Mouse (Mus musculus) MEL (cell line): ENCODE data around the gene Myl6. TPM values are rescaled to one million over a fixed set of nuclear protein-coding genes. Genes with fewer than 3 reads are reported as not detected.
A peak's percentile ranks its signal among the peaks of the same experiment; 100 is the strongest.
"Not testable (repeated sequence)": the region's sequence is repeated elsewhere in the genome, so short reads cannot be mapped to it uniquely, and the experiment has no call there.

Source experiments
- DNase-seq: peaks from one replicate; pipeline ENCODE4 v3.0.0; 2011; ENCODE audit warnings: low read depth, low spot score
- H3K27ac ChIP-seq: 2 replicates; pipeline ENCODE4 v1.5.1; 2012; ENCODE audit warnings: low read depth, mild to moderate bottlenecking, control low read depth, low read length, moderate library complexity; ENCODE audit not compliant: control insufficient read depth
- H3K27me3 ChIP-seq, 2 experiments: fragments of 150-350 bp in 1 of 2; sonication (generic) in 1 of 2; 2 replicates each; pipeline ENCODE4 v1.6.1; 2012; ENCODE audit warnings: low read length in 2 of 2, mild to moderate bottlenecking in 2 of 2, improper control_type of control experiment in 1 of 2, moderate library complexity in 1 of 2; ENCODE audit not compliant: insufficient read depth in 2 of 2, control insufficient read depth in 1 of 2
- H3K36me3 ChIP-seq, 2 experiments: 2 replicates each; pipeline ENCODE4 v1.6.1; 2012 to 2014; ENCODE audit warnings: low read length in 2 of 2, improper control_type of control experiment in 1 of 2, inconsistent platforms in 1 of 2, mild to moderate bottlenecking in 1 of 2; ENCODE audit not compliant: insufficient read depth in 2 of 2, control insufficient read depth in 1 of 2
- H3K4me1 ChIP-seq, 2 experiments: fragments of 150-350 bp in 1 of 2; sonication (generic) in 1 of 2; 2 replicates each; pipeline ENCODE4 v1.6.1; 2012; ENCODE audit warnings: low read length in 2 of 2, improper control_type of control experiment in 1 of 2, mild to moderate bottlenecking in 1 of 2; ENCODE audit not compliant: insufficient read depth in 2 of 2, control insufficient read depth in 1 of 2
- H3K4me3 ChIP-seq, 2 experiments: fragments of 150-350 bp in 1 of 2; sonication (generic) in 1 of 2; 2 replicates each; pipeline ENCODE4 v1.5.1; 2012; ENCODE audit warnings: low read depth in 2 of 2, low read length in 2 of 2, mild to moderate bottlenecking in 2 of 2, moderate library complexity in 2 of 2, control low read depth in 1 of 2, improper control_type of control experiment in 1 of 2; ENCODE audit not compliant: control insufficient read depth in 1 of 2, insufficient read depth in 1 of 2
- H3K79me2 ChIP-seq: 2 replicates; pipeline ENCODE4 v1.6.1; 2012; ENCODE audit warnings: mild to moderate bottlenecking, low read length, moderate library complexity; ENCODE audit not compliant: control insufficient read depth, poor library complexity, insufficient read depth
- H3K9ac ChIP-seq: 2 replicates; pipeline ENCODE4 v1.6.1; 2012; ENCODE audit warnings: low read depth, mild to moderate bottlenecking, control low read depth, low read length, moderate library complexity; ENCODE audit not compliant: control insufficient read depth, poor library complexity, severe bottlenecking
- H3K9me3 ChIP-seq: fragments of 150-350 bp; sonication (generic); replicated peaks from 2 replicates; pipeline ENCODE4 v1.6.1; 2012; ENCODE audit warnings: mild to moderate bottlenecking, low read length, improper control_type of control experiment, moderate library complexity; ENCODE audit not compliant: insufficient read depth
- BHLHE40 ChIP-seq: IDR thresholded peaks from 2 replicates; pipeline ENCODE4 v1.6.1; 2012; ENCODE audit warnings: low read depth, mild to moderate bottlenecking, inconsistent platforms, low read length, improper control_type of control experiment, borderline replicate concordance
- CHD1 ChIP-seq: IDR thresholded peaks from 2 replicates; pipeline ENCODE4 v1.6.1; 2012; ENCODE audit warnings: low read depth, mild to moderate bottlenecking, inconsistent platforms, low read length, improper control_type of control experiment
- CHD2 ChIP-seq: IDR thresholded peaks from 2 replicates; pipeline ENCODE4 v1.6.1; 2011; ENCODE audit warnings: low read length, improper control_type of control experiment
- E2F4 ChIP-seq: IDR thresholded peaks from 2 replicates; pipeline ENCODE4 v1.6.1; 2011; ENCODE audit warnings: low read depth, low read length, improper control_type of control experiment, borderline replicate concordance
- ELF1 ChIP-seq: IDR thresholded peaks from 2 replicates; pipeline ENCODE4 v1.6.1; 2014; ENCODE audit warnings: low read depth, mild to moderate bottlenecking, inconsistent platforms, low read length, improper control_type of control experiment, moderate library complexity
- ETS1 ChIP-seq: IDR thresholded peaks from 2 replicates; pipeline ENCODE4 v1.6.1; 2012; ENCODE audit warnings: low read depth, mild to moderate bottlenecking, inconsistent platforms, low read length, improper control_type of control experiment, moderate library complexity
- JUND ChIP-seq: IDR thresholded peaks from 2 replicates; pipeline ENCODE4 v1.6.1; 2011; ENCODE audit warnings: low read depth, mild to moderate bottlenecking, improper control_type of control experiment, low read length
- MAFK ChIP-seq: IDR thresholded peaks from 2 replicates; pipeline ENCODE4 v1.6.1; 2011; ENCODE audit warnings: low read depth, mild to moderate bottlenecking, low read length, improper control_type of control experiment, borderline replicate concordance
- MAZ ChIP-seq: IDR thresholded peaks from 2 replicates; pipeline ENCODE4 v1.6.1; 2012; ENCODE audit warnings: low read depth, mild to moderate bottlenecking, inconsistent platforms, low read length, improper control_type of control experiment
- MYB ChIP-seq: IDR thresholded peaks from 2 replicates; pipeline ENCODE4 v1.6.1; 2011; ENCODE audit warnings: mild to moderate bottlenecking, low read depth, low read length, improper control_type of control experiment
- POLR2A ChIP-seq, 2 experiments: IDR thresholded peaks; 2 replicates each; pipeline ENCODE4 v1.6.1; 2011 to 2012; ENCODE audit warnings: low read length in 2 of 2, mild to moderate bottlenecking in 2 of 2, control low read depth in 1 of 2, improper control_type of control experiment in 1 of 2, low read depth in 1 of 2, moderate library complexity in 1 of 2; ENCODE audit not compliant: control insufficient read depth in 1 of 2, insufficient read depth in 1 of 2, poor library complexity in 1 of 2
- POLR2AphosphoS2 ChIP-seq: IDR thresholded peaks from 2 replicates; pipeline ENCODE4 v1.6.1; 2011; ENCODE audit warnings: low read length, improper control_type of control experiment
- RAD21 ChIP-seq: IDR thresholded peaks from 2 replicates; pipeline ENCODE4 v1.6.1; 2011; ENCODE audit warnings: mild to moderate bottlenecking, low read depth, low read length, improper control_type of control experiment
- RCOR1 ChIP-seq: IDR thresholded peaks from 2 replicates; pipeline ENCODE4 v1.6.1; 2012; ENCODE audit warnings: low read depth, mild to moderate bottlenecking, inconsistent platforms, low read length, improper control_type of control experiment
- SMC3 ChIP-seq: IDR thresholded peaks from 2 replicates; pipeline ENCODE4 v1.6.1; 2011; ENCODE audit warnings: low read depth, low read length, improper control_type of control experiment
- TAL1 ChIP-seq: IDR thresholded peaks from 2 replicates; pipeline ENCODE4 v1.6.1; 2012; ENCODE audit warnings: mild to moderate bottlenecking, inconsistent platforms, low read length, moderate library complexity, mixed read lengths
- TBP ChIP-seq: IDR thresholded peaks from 2 replicates; pipeline ENCODE4 v1.8.0; 2011; ENCODE audit warnings: low read depth, low read length, improper control_type of control experiment
- TCF12 ChIP-seq: IDR thresholded peaks from 2 replicates; pipeline ENCODE4 v1.6.1; 2014; ENCODE audit warnings: low read depth, mild to moderate bottlenecking, inconsistent platforms, low read length, improper control_type of control experiment, moderate library complexity
- ZC3H11A ChIP-seq: IDR thresholded peaks from 2 replicates; pipeline ENCODE4 v1.6.1; 2012; ENCODE audit warnings: low read depth, mild to moderate bottlenecking, inconsistent platforms, low read length, improper control_type of control experiment
- ZKSCAN1 ChIP-seq: IDR thresholded peaks from 2 replicates; pipeline ENCODE4 v1.6.1; 2012; ENCODE audit warnings: low read depth, mild to moderate bottlenecking, inconsistent platforms, low read length, improper control_type of control experiment, moderate library complexity
- ZNF384 ChIP-seq: IDR thresholded peaks from 2 replicates; pipeline ENCODE4 v1.6.1; 2012; ENCODE audit warnings: low read depth, mild to moderate bottlenecking, inconsistent platforms, low read length, improper control_type of control experiment
- polyA plus RNA-seq, 2 experiments: library from polyadenylated mRNA; stranded (reverse) in 1 of 2; unstranded in 1 of 2; fragments of >175 nt in 1 of 2; fragments of >200 nt in 1 of 2; gene quantifications; 2 replicates each; pipeline versions ENCODE4 v1.2.1 to v1.2.4; 2012; ENCODE audit warnings: low replicate concordance in 2 of 2, low read depth in 1 of 2; ENCODE audit not compliant: insufficient read length in 2 of 2, insufficient read depth in 1 of 2, missing spikeins in 1 of 2
- total RNA-seq: library from RNA; depleted of rRNA; stranded (reverse); fragments of 300-350 nt; gene quantifications from 2 replicates; pipeline ENCODE4 v1.2.3, GENCODE M21; 2012

Gene Myl6
- total and polyA plus RNA-seq, 3 experiments = 399 to 589 TPM; not detected in 1

DNA sequence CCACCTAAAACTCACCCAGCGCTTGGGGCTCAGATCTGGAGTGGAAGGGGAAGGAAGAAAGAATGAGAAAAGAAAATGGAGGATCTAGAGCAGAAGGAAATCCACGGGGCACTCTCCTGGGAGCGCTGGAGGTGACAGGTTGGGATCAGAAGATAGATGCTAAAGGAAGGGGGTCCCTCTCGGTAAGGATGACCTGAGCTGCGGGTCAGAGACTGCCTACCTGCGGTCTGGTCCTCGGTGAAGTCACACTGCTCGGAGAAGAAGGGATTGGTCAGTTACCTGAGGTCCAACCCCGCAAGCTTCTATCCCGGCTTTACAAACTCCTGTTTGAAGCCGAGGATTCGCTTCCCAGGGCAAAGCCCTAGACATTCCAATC is 638 bp downstream of the Myl6 start:
- Histone ChIP-seq H3K79me2 (peaks cover 36% of the 10 kb centered on the region), H3K27me3 (no peaks in the 10 kb centered on the region), H3K27ac (peak overlapping the region; percentile 87), H3K9ac (peak overlapping the region; percentile 94), H3K9me3 (no peaks in the 10 kb centered on the region), H3K4me1 (peaks cover 15 to 34% of the 10 kb centered on the region in 2 experiments), H3K4me3 (peak overlapping the region; percentile 95 to 99), H3K36me3 (peaks cover 10 to 24% of the 10 kb centered on the region in 2 experiments)
- DNase-seq = no peak
- TF ChIP-seq RAD21 = no peak
- TF ChIP-seq RCOR1 = no peak
- no peak for TF ChIP-seq ZKSCAN1
- no peak for TF ChIP-seq JUND
- no peak for TF ChIP-seq ZC3H11A
- TF ChIP-seq TAL1 = no peak
- TF ChIP-seq CHD2 = no peak
- TF ChIP-seq MAFK = no peak
- no peak for TF ChIP-seq BHLHE40
- no peak for TF ChIP-seq POLR2AphosphoS2
- no peak for TF ChIP-seq POLR2A (IDR thresholded peaks at IDR 0.05; ENCODE audit: control insufficient read depth in 1 of 2, insufficient read depth in 1 of 2, low read depth in 1 of 2, low read length in 2 of 2, poor library complexity in 1 of 2)
- no peak for TF ChIP-seq MAZ
- TF ChIP-seq TBP = no peak
- TF ChIP-seq TCF12 = no peak
- TF ChIP-seq E2F4 = no peak
- TF ChIP-seq ELF1 = no peak

DNA sequence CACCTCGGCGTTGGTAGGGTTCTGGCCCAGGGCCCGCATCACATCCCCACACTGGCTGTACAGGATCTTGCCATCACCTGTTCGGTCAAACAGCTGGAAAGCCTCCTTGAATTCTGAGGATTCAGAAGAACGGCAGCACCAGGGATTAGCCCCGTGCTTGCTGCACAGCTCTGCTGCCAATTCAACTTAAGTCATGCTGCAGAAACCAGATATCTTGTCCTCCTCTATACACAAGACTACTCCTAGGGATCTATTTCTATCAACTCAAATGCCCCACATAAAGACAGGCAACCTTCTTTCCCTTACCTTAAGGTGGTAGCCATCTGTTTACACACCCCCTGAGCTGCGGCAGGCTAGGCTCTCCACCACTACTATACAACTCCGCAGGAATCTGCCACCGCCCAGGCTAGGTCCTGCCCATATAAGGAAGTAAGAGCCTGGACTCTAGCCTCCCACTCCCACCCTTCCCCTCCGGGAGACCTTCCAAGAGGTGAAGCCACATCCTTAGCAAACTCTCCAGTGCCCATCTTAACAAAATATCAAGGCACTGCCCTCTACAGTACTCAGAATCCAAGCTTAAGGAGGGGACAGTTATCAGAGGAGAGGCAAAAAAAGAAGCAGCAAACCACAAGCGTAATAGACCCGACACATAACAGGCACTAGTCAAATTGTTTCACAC is 1.2 kb downstream of the Myl6 start:
- peak overlapping the region; percentile 87 for H3K27ac ChIP-seq
- H3K9ac ChIP-seq = peak overlapping the region; percentile 94
- peak; percentile 76 for DNase-seq
- H3K9me3 ChIP-seq = no peaks in the 10 kb centered on the region
- H3K4me1 ChIP-seq = peaks cover 10 to 31% of the 10 kb centered on the region in 2 experiments
- TF ChIP-seq ETS1 (0 out of 2 replicates have a peak, but pooled peaks have one; percentile 6), MYB (no peak), CHD1 (no peak), TAL1 (no peak), SMC3 (peak; percentile 3; the same call in 1 of the 2 replicates), BHLHE40 (peak; percentile 6; the same call in 1 of the 2 replicates), ELF1 (0 out of 2 replicates have a peak, but pooled peaks have one; percentile 7), MAZ (no peak), POLR2A (IDR thresholded peaks at IDR 0.05; ENCODE audit: control insufficient read depth in 1 of 2, insufficient read depth in 1 of 2, low read depth in 1 of 2, low read length in 2 of 2, poor library complexity in 1 of 2) (no peak), CHD2 (no peak), ZC3H11A (no peak), ZNF384 (0 out of 2 replicates have a peak, but pooled peaks have one; percentile 31)
- H3K36me3 ChIP-seq = peaks cover 10 to 22% of the 10 kb centered on the region in 2 experiments
- H3K4me3 ChIP-seq = peak overlapping the region; percentile 95 to 99
- peaks cover 36% of the 10 kb centered on the region for H3K79me2 ChIP-seq
- no peaks in the 10 kb centered on the region for H3K27me3 ChIP-seq

DNA sequence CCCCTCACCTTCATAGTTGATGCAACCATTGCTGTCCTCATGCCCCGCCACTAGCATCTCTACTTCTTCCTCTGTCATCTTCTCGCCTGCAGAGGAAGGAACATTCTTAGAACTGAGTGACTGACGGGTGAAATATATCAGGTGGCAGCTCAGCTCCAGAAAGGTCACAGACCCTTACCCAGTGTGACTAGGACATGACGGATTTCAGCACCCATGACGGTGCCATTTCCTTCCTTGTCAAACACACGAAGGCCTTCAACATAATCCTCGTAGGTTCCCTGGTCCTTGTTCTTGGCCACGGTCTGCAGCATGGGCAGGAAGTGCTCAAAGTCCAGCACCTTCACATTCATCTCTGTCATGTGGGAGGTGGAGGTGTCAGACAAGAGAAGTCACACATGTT is 1.9 kb downstream of the Myl6 start:
- H3K9ac ChIP-seq = peak overlapping the region; percentile 94
- DNase-seq, H3K27me3 ChIP-seq, H3K27ac ChIP-seq, H3K9me3 ChIP-seq: not testable (repeated sequence)
- H3K36me3 ChIP-seq = peaks cover 10 to 18% of the 10 kb centered on the region in 2 experiments
- peak overlapping the region; percentile 95 to 99; a peak in 3 of 4 replicates for H3K4me3 ChIP-seq
- peaks cover 36% of the 10 kb centered on the region for H3K79me2 ChIP-seq
- peaks cover 10 to 27% of the 10 kb centered on the region in 2 experiments for H3K4me1 ChIP-seq
